Mouse (Mus musculus): Measurements from ENCODE around the gene Efhd2.
A peak's percentile ranks its signal among the peaks of the same experiment; 100 is the strongest.

Efhd2 gene

GRCm38 (mm10) chr4:141879875-141880274 lies 5.2 kb upstream of the Efhd2 start:
- DNase-seq = no peak

GRCm38 (mm10) chr4:141879074-141879473 lies 4.4 kb upstream of the Efhd2 start:
- no peak for DNase-seq

- no peak for DNase-seq
Observed at GRCm38 (mm10) chr4:141878621-141879020, 3.9 kb upstream of the Efhd2 start.

GRCm38 (mm10) chr4:141875481-141876108 lies 875 bp upstream of the Efhd2 start:
- DNase-seq = no peak

GRCm38 (mm10) chr4:141874111-141874600 lies 564 bp downstream of the Efhd2 start:
- DNase-seq = no peak

- DNase-seq = no peak
Observed at GRCm38 (mm10) chr4:141872977-141873376, 1.7 kb downstream of the Efhd2 start.

- no peak for DNase-seq
Observed at GRCm38 (mm10) chr4:141871909-141872308, 2.8 kb downstream of the Efhd2 start.

- no peak for DNase-seq
Observed at GRCm38 (mm10) chr4:141871333-141871725, 3.4 kb downstream of the Efhd2 start.

GRCm38 (mm10) chr4:141870666-141871332 lies 3.9 kb downstream of the Efhd2 start:
- DNase-seq = peak; percentile 68

GRCm38 (mm10) chr4:141869436-141870215 lies 5.1 kb downstream of the Efhd2 start:
- no peak for DNase-seq

GRCm38 (mm10) chr4:141868051-141868450 lies 6.7 kb downstream of the Efhd2 start:
- no peak for DNase-seq

GRCm38 (mm10) chr4:141867498-141867897 lies 7.2 kb downstream of the Efhd2 start:
- peak; percentile 65 for DNase-seq

GRCm38 (mm10) chr4:141866933-141867490 lies 7.7 kb downstream of the Efhd2 start:
- DNase-seq = peak; percentile 73

- DNase-seq = no peak
Observed at GRCm38 (mm10) chr4:141865600-141865999, 9.1 kb downstream of the Efhd2 start.

GRCm38 (mm10) chr4:141865006-141865405 lies 9.7 kb downstream of the Efhd2 start:
- no peak for DNase-seq

- no peak for DNase-seq
Observed at GRCm38 (mm10) chr4:141864506-141864905, 10.2 kb downstream of the Efhd2 start.

GRCm38 (mm10) chr4:141863726-141864280 lies 10.9 kb downstream of the Efhd2 start:
- no peak for DNase-seq

- DNase-seq = no peak
Observed at GRCm38 (mm10) chr4:141862867-141863266, 11.9 kb downstream of the Efhd2 start.

- DNase-seq = no peak
Observed at GRCm38 (mm10) chr4:141861591-141862295, 13.0 kb downstream of the Efhd2 start.

GRCm38 (mm10) chr4:141860246-141860841 lies 14.4 kb downstream of the Efhd2 start:
- no peak for DNase-seq

- no peak for DNase-seq
Observed at GRCm38 (mm10) chr4:141859351-141859750, 15.4 kb downstream of the Efhd2 start.

GRCm38 (mm10) chr4:141858501-141858900 lies 16.2 kb downstream of the Efhd2 start:
- DNase-seq = peak; percentile 41
